Mouse (Mus musculus): ENCODE results near the gene Dnm3.
A peak's percentile ranks its signal among the peaks of the same experiment; 100 is the strongest.

Gene Dnm3

DNA sequence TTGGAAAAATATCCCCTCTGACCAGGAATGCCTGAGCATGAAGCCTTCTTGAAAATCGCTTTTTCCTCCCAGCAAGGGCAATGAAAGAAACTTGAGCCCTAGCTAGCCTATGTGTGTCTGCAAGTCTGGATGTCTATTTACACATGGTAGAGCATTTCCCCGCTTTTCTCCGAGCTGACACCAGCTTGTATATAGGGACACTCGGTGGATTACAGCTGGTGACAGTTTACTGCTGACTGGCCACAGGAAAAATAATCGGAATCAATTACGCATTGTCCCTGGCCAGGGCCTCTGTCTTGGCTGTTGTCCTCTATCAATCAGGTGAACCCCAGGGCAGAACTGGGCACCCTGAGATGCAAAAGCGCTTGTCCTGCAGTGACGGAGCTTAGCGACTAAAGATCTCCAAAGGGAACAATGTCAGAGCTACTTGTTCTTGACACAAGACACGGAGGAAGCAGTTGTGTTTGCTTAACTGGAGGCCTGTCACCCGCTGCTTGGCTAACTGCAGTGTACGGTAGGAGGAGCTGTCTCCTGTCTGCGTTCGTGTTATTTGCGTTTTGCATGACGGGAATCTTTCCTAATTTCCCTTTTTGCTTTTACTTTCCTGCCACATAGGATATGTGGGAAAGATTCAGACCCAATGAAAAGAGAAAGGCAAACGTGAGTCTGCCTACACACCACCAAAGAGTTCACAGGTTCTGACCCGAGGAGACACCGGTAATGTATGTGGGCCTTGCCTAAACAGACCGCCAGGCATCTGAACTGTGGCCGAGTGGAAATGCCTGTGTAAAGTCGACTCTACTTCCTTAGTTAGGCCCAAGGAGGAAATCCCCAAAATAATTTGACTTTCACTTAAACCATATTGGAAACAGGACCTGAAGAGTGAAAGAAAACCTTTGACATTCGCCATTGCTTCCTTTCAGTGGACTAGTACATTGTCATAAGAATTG lies 472.7 kb downstream of the Dnm3 start:
- no peak for DNase-seq (ENCODE audit: extremely low spot score, low read depth, low spot score)

- DNase-seq (ENCODE audit: extremely low spot score, low read depth, low spot score) = no peak
Measured at GRCm38 (mm10) chr1:162004518-162004780, 473.4 kb downstream of the Dnm3 start.

DNA sequence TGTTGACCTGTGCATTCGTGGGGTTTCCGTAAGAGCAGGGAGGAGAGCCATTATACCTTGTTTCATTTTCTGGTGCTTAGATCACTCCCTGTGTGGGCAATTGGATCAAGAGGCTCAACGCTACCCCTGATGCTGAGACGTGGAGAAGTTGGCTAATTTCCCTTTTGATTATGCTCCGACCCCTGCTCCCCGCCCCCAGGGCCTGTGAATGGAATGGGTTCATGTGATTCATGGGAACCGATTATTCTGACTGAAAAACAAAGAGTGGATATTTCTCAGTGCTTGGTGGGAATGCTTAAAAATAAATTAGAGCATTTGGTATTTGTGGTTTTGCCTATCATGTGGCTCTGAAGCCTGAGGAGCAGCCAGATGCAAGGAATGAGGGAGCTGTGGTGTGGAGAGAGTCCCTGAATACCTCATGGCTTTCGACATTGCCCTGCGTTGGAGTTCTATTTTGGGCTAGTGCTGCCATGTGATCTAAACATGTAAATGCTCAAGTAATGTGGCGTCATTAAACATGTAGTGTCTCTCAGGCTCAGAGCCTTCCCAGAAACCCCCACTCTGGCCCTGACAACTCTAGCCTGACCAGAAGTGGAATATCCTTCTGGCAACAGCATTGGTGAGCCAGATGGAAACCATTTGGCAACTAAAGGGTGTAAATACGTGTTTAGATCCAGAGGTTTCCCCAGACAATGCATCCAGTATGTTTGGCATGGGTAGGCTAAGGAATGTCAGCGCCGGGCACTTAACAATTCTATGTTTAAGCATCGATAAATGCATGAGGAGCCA lies 473.9 kb downstream of the Dnm3 start:
- no peak for DNase-seq (ENCODE audit: extremely low spot score, low read depth, low spot score)

- no peak for DNase-seq (ENCODE audit: extremely low spot score, low read depth, low spot score)
Measured at GRCm38 (mm10) chr1:162001328-162001727, 476.5 kb downstream of the Dnm3 start.

DNA sequence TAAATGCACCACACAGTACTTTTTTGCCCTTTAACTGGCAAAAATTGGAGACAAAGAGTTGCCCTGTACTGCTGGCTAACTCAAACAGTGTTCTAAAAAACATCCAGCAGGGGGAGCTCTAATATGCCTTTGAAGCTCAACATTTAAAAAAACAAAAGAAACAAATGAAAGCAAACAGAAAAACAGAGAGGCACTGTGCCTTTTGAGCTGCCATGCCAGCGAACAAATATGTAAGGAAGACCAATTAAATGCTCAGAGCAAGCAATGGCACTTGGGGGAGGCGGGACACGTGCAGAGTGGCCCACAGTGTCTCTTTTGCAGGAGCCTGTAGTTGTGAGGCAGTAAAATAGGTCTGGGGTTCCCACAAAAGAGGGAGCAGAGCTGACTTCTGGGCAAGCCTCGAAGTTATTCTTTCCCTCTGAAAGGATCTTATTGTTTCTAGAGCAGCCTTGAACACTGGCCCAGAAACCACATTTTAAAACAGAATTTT lies 477.9 kb downstream of the Dnm3 start:
- no peak for DNase-seq (ENCODE audit: extremely low spot score, low read depth, low spot score)

- no peak for DNase-seq (ENCODE audit: extremely low spot score, low read depth, low spot score)
Measured at GRCm38 (mm10) chr1:161999338-161999737, 478.5 kb downstream of the Dnm3 start.

DNA sequence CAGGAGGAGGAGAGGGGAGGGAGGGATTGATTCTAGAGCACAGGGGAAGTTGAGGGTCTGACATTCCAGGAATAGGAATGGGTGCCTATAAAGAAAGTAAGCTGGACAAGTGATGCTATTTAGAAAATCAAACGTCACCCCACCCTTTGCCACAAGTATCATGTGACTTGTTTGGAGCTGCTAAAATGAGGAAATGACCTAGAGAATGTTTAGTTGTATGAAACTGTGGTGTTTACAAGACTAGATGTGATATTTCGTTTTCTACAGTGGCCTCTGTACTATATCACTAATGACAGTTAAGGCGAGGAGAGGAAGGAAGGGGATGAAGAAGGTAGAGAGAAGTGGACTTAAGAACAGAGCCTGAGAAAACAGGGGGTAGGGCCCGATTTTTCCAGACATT lies 479.1 kb downstream of the Dnm3 start:
- no peak for DNase-seq (ENCODE audit: extremely low spot score, low read depth, low spot score)

DNA sequence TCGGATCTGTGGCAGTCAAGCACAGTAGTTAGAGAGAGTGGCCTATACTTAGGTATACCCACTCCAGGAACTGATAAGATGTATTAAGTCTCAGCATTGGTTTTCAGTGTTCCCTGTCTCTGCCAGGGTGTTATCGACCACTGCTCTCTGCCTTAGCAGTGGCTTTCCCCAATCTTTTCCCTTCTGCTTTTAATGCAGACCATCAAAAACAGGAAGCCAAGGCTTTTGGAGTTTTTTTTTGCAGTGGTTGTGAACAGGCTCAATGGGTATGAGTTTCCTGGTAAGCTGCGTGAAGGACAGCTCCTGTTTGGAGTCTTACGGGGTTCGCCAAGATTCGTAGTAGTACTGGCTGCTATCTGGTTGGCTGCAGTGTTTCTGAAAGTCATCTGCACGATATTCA lies 485.4 kb downstream of the Dnm3 start:
- no peak for DNase-seq (ENCODE audit: extremely low spot score, low read depth, low spot score)

DNA sequence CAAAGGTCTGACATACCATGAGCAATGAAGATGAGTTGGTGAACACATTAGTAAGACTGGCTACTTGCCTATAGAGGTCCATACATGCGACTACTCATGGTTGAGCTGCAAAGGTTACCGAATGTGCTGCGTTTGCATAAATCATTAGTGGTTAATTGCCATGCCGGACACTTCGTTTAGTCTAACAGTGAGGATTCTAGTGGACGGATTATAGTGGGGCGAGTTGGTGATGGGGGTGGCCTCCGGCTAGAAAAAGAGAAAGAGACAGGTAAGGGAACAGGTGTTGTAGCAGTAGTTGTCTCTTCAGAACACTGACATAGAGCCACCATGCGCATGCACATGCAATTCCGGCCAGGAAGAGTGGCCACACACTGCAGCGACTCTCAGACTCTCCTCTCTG lies 486.0 kb downstream of the Dnm3 start:
- no peak for DNase-seq (ENCODE audit: extremely low spot score, low read depth, low spot score)

DNA sequence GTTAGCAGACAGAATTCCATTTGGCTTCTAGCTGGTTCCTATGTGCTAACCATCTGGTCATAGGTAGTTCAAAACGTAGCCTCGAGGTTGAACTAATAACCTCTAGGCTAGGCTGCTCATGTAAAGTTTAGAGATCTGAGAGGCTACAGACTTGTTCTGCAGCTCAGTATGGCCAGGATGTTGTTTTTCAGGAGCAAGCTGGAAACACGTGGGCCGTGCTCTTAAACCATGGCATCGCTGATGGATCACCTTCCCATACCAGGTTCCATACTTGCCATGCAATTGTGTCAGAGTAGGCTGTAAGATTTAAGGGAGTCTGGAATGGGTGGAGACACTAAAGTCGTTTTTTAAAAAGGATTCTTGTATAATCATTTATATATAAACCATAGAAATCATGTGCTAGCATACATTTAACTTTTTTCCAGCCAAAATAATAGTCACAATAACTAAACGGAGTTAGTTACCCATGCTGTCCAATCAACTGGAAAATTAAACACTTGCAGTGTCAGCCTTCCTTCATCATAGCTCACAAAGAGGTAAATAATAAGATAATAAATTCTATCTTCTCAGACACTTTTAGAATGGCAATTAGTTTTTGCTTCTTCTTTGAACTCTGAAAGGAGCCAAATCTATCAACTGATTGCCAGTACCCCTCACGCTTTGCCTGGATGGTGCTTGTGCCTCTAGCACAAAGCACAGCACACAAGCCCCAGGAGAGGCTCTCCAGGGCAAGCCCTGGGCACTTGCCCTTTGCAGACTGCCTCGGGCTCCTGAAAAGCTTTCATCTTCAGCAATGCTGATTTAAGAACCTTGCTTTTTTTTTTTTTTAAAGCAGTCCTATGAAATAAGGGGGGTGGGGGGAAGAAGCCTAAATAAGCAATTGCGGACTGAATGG lies 486.9 kb downstream of the Dnm3 start:
- DNase-seq (ENCODE audit: extremely low spot score, low read depth, low spot score) = no peak

DNA sequence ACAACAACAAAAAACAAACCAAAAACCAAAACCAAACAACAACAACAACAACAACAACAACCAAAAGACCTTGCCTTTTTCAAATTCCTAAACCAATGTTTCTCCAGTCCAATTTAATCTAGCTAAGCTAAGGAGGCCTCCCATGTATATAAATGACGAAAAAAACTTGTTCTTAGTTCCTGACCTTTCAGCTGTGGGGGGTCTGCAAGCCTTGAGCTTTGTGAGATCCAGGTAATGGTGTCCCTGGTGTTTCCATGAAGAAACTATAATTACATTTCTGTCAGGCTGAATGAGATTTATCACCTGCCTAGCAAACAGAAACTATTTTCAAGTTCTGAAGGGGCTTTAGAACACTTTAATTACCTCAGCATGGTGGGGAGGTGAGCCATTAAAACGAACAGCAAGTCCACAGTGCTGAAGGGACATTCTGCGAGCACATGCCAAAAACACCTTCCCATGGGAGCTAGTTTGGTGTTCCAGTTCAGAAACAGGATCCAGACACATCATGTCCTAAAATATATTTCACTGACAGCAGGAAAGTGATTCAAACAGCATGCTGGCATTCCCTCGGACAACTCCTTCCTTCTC lies 493.8 kb downstream of the Dnm3 start:
- DNase-seq (ENCODE audit: extremely low spot score, low read depth, low spot score) = peak; percentile 98

DNA sequence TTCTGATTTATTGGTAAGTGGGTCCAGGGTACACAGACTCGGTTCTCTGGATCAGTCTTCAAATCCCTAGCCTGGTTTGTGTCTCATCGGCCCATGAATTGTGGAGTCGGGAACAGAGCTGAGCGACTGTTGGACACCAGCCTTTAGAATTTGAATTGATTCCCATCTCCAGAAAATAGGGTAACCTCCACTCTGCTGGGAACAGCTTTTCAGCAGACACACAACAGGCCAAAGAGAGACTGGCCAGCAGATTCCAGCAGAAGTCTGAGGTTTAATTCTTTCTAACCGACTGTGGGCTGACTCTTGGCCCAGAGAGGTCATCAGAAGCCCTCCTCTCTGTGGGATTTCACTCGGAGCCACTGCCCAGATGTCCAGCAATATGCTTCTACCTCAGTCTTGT lies 494.4 kb downstream of the Dnm3 start:
- DNase-seq (ENCODE audit: extremely low spot score, low read depth, low spot score) = no peak

DNA sequence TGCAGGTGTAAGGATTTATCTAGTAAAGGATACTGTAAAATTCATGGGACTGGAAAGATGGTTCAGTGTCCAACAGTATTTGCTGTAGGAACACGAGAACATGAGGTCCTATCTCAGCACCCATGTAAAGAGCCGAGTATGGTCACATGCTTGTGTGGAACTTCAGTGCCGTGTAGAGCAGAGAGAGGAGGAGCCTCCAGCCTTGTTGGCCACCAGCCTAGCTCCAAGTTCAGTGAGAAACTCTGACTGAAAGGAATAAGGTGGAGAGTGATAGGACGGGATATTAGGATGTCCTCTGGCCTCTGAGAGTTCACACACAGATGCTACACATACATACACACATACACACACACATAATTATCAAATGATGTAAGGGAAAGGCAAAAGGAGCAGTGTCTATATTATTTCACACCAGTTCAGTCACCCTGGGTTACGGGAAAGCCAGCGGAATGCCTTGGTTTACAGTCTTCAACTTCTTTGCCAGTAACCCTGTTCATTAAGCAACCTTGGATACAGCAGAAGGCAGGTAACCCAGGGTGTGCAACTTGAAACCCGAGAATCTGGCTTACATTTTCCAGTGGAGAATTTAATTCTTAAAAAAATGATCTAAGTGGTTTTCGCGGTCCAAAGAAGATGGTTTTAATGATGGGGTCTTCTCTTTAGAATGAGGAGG lies 497.1 kb downstream of the Dnm3 start:
- no peak for DNase-seq (ENCODE audit: extremely low spot score, low read depth, low spot score)

DNA sequence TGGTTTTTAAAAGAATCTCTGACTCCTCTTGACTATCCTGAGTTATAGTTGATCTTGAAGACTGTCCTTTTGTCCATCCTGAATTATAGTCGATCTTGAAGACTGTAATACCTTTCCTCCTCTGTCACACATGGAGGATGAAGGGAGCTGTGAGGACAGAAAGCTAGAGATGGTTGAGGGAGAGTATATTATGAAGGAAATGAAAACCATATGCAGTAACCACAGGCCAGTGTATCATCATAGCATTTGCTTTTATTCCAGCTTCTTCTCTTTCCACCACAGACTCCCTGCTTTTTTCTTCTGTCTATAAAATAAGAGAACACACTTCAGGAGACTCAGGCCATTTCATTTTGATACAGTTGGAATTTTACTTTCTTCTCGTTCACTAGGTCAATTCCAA lies 497.8 kb downstream of the Dnm3 start:
- no peak for DNase-seq (ENCODE audit: extremely low spot score, low read depth, low spot score)

GRCm38 (mm10) chr1:161979536-161979935 lies 498.3 kb downstream of the Dnm3 start, which contains the start of gene 4930558K02Rik:
Gene 4930558K02Rik (minus strand): TSS chr1:161979636.
- DNase-seq (ENCODE audit: extremely low spot score, low read depth, low spot score) = no peak

- DNase-seq (ENCODE audit: extremely low spot score, low read depth, low spot score) = no peak
Measured at GRCm38 (mm10) chr1:161978173-161978700, 499.6 kb downstream of the Dnm3 start.

DNA sequence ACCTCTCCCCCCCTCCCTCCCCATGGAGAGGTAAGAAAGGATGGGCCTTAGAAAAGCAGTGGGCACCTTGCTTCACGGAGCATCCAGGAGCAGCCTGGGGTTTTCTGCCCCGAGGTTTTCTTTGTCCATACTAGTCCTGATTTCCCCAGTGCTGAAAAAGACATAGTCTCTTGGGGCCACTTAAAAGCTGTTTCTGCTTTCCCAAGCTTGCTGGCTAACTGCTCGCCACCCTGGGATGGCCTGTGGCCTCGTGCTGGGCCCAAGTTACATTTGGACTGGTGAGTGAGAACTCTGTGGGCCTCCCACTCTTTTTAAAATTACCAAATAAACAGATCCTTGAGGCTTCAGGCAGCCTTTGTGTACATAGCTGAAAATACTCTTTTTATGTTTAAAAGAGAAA lies 500.5 kb downstream of the Dnm3 start:
- DNase-seq (ENCODE audit: extremely low spot score, low read depth, low spot score) = no peak

DNA sequence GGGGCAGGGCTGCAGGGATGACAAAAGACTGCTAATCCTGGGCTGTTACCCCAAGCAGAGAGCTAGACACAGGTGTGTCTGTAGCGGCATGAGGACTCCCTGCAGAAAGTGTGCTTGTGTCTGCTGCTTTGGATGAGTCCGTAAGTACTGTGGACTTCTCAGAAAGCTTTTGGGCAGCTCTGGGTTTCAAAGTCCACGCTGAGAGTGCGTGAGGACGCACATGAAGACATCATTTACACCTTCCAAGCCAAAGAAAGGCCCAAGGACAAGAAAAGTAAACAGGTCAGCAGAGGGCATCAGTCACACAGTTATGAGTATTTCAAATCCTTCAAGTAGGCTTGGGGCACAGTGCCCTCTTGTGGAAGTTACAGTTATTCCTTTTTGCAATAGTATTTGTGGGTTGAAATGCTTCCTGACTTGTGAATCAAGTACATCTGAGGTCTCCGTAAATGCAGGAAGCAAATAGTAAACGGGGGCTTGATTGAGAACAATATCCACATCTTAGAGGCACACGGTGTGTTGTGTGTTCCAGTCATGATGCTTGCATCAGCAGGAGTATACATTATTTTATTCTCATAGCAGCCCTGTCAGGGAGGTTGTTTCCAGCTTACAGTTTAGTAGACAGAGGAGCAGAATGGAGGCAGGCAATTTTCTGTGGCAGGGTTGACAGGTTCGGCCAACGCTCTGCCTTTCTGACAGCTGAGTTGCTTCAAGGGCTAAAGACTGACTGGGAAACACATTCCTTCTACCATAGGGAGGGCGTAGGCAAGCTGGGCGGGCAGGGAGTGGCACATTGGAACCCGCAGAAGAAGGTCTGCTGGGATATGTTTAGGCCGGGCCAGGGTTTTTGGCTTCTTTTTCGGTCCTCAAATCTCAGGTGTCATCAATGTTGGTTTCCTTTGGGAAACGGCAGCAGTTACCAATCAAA lies 501.3 kb downstream of the Dnm3 start:
- DNase-seq (ENCODE audit: extremely low spot score, low read depth, low spot score) = peak; percentile 85

- DNase-seq (ENCODE audit: extremely low spot score, low read depth, low spot score) = no peak
Measured at GRCm38 (mm10) chr1:161972233-161972632, 505.6 kb downstream of the Dnm3 start.

Measured in hindlimb bud, embryonic 11.5 days (tissue).